Mouse (Mus musculus): ENCODE measurements around the gene Degs2. TPM values are rescaled to one million over a fixed set of nuclear protein-coding genes. Genes with fewer than 3 reads are reported as not detected.
"Not testable (repeated sequence)": the region's sequence is repeated elsewhere in the genome, so short reads cannot be mapped to it uniquely, and the experiment has no call there.

Gene Degs2
- polyA plus RNA-seq, 1 experiment from 2014 or later, result 1.2 TPM

- no peak overlapping the region for H3K4me2 ChIP-seq (ENCODE audit: low read depth, low read length)
- H3K4me1 ChIP-seq (ENCODE audit: control insufficient read depth, low read depth, low read length), result no peaks in the 10 kb centered on the region
- ATAC-seq (ENCODE audit: low read depth), result no peak
- H3K9ac ChIP-seq (ENCODE audit: low read depth, low read length), result no peak overlapping the region
- no peaks in the 10 kb centered on the region for H3K36me3 ChIP-seq (ENCODE audit: control insufficient read depth, insufficient read depth)
- 70% methylated on average over 7 of the region's 7 CpGs for WGBS (ENCODE audit: insufficient replicate concordance)
- H3K9me3 ChIP-seq (replicated peaks; ENCODE audit: control insufficient read depth, low read length), result no peaks in the 10 kb centered on the region
- H3K27me3 ChIP-seq (ENCODE audit: control insufficient read depth, insufficient read depth, low read depth, low read length), result no peaks in the 10 kb centered on the region
- no peak overlapping the region for H3K4me3 ChIP-seq (ENCODE audit: low read depth, low read length)
- no peak overlapping the region for H3K27ac ChIP-seq (ENCODE audit: low read length)
Observed at GRCm38 (mm10) chr12:108737838-108738237, 35.7 kb upstream of the Degs2 start.

GRCm38 (mm10) chr12:108734386-108734785 lies 32.3 kb upstream of the Degs2 start:
- no peaks in the 10 kb centered on the region for H3K9me3 ChIP-seq (replicated peaks; ENCODE audit: control insufficient read depth, low read length)
- no peak overlapping the region for H3K27ac ChIP-seq (ENCODE audit: low read length)
- H3K4me3 ChIP-seq (ENCODE audit: low read depth, low read length), result no peak overlapping the region
- H3K4me2 ChIP-seq (ENCODE audit: low read depth, low read length), result no peak overlapping the region
- ATAC-seq (ENCODE audit: low read depth), result no peak
- 74% methylated on average over 2 of the region's 2 CpGs for WGBS (ENCODE audit: insufficient replicate concordance)
- H3K27me3 ChIP-seq (ENCODE audit: control insufficient read depth, insufficient read depth, low read depth, low read length), result no peaks in the 10 kb centered on the region
- H3K36me3 ChIP-seq (ENCODE audit: control insufficient read depth, insufficient read depth), result no peaks in the 10 kb centered on the region
- no peak overlapping the region for H3K9ac ChIP-seq (ENCODE audit: low read depth, low read length)
- H3K4me1 ChIP-seq (ENCODE audit: control insufficient read depth, low read depth, low read length), result no peaks in the 10 kb centered on the region

- no peaks in the 10 kb centered on the region for H3K9me3 ChIP-seq (replicated peaks; ENCODE audit: control insufficient read depth, low read length)
- no peak overlapping the region for H3K4me3 ChIP-seq (ENCODE audit: low read depth, low read length)
- H3K4me2 ChIP-seq (ENCODE audit: low read depth, low read length), result no peak overlapping the region
- H3K27ac ChIP-seq (ENCODE audit: low read length), result no peak overlapping the region
- no peak for ATAC-seq (ENCODE audit: low read depth)
- no peak overlapping the region for H3K9ac ChIP-seq (ENCODE audit: low read depth, low read length)
- no peaks in the 10 kb centered on the region for H3K4me1 ChIP-seq (ENCODE audit: control insufficient read depth, low read depth, low read length)
- WGBS (ENCODE audit: insufficient replicate concordance), result 47% methylated on average over 3 of the region's 3 CpGs
- no peaks in the 10 kb centered on the region for H3K27me3 ChIP-seq (ENCODE audit: control insufficient read depth, insufficient read depth, low read depth, low read length)
- no peaks in the 10 kb centered on the region for H3K36me3 ChIP-seq (ENCODE audit: control insufficient read depth, insufficient read depth)
Observed at GRCm38 (mm10) chr12:108723841-108724240, 21.7 kb upstream of the Degs2 start.

- H3K4me3 ChIP-seq (ENCODE audit: low read depth, low read length), result no peak overlapping the region
- H3K9me3 ChIP-seq (replicated peaks; ENCODE audit: control insufficient read depth, low read length), result no peaks in the 10 kb centered on the region
- WGBS (ENCODE audit: insufficient replicate concordance), result 80% methylated on average over 4 of the region's 4 CpGs
Observed at GRCm38 (mm10) chr12:108722464-108722863, 20.3 kb upstream of the Degs2 start.

GRCm38 (mm10) chr12:108718485-108718884 lies 16.4 kb upstream of the Degs2 start:
- H3K9ac ChIP-seq (ENCODE audit: low read depth, low read length), result no peak overlapping the region
- H3K4me3 ChIP-seq (ENCODE audit: low read depth, low read length), result no peak overlapping the region
- no peaks in the 10 kb centered on the region for H3K27me3 ChIP-seq (ENCODE audit: control insufficient read depth, insufficient read depth, low read depth, low read length)
- 54% methylated on average over 3 of the region's 3 CpGs for WGBS (ENCODE audit: insufficient replicate concordance)
- no peaks in the 10 kb centered on the region for H3K36me3 ChIP-seq (ENCODE audit: control insufficient read depth, insufficient read depth)
- H3K27ac ChIP-seq (ENCODE audit: low read length), result no peak overlapping the region
- no peaks in the 10 kb centered on the region for H3K9me3 ChIP-seq (replicated peaks; ENCODE audit: control insufficient read depth, low read length)
- no peak overlapping the region for H3K4me2 ChIP-seq (ENCODE audit: low read depth, low read length)
- no peak for ATAC-seq (ENCODE audit: low read depth)
- no peaks in the 10 kb centered on the region for H3K4me1 ChIP-seq (ENCODE audit: control insufficient read depth, low read depth, low read length)

More at GRCm38 (mm10) chr12:108722464-108722863, 20.3 kb upstream of the Degs2 start:
- Histone ChIP-seq H3K4me2 (ENCODE audit: low read depth, low read length) (no peak overlapping the region), H3K9ac (ENCODE audit: low read depth, low read length) (no peak overlapping the region), H3K27ac (ENCODE audit: low read length) (no peak overlapping the region), H3K36me3 (ENCODE audit: control insufficient read depth, insufficient read depth) (no peaks in the 10 kb centered on the region), H3K27me3 (ENCODE audit: control insufficient read depth, insufficient read depth, low read depth, low read length) (no peaks in the 10 kb centered on the region), H3K4me1 (ENCODE audit: control insufficient read depth, low read depth, low read length) (no peaks in the 10 kb centered on the region)
- ATAC-seq (ENCODE audit: low read depth), result no peak

GRCm38 (mm10) chr12:108715854-108716253 lies 13.7 kb upstream of the Degs2 start:
- no peaks in the 10 kb centered on the region for H3K9me3 ChIP-seq (replicated peaks; ENCODE audit: control insufficient read depth, low read length)
- H3K27me3 ChIP-seq (ENCODE audit: control insufficient read depth, insufficient read depth, low read depth, low read length), result no peaks in the 10 kb centered on the region
- H3K4me2 ChIP-seq (ENCODE audit: low read depth, low read length), result no peak overlapping the region
- no peak overlapping the region for H3K27ac ChIP-seq (ENCODE audit: low read length)
- no peak overlapping the region for H3K4me3 ChIP-seq (ENCODE audit: low read depth, low read length)
- 54% methylated on average over 5 of the region's 5 CpGs for whole genome bisulfite sequencing (ENCODE audit: insufficient replicate concordance)
- no peak for ATAC-seq (ENCODE audit: low read depth)
- H3K9ac ChIP-seq (ENCODE audit: low read depth, low read length), result no peak overlapping the region
- H3K36me3 ChIP-seq (ENCODE audit: control insufficient read depth, insufficient read depth), result no peaks in the 10 kb centered on the region
- no peaks in the 10 kb centered on the region for H3K4me1 ChIP-seq (ENCODE audit: control insufficient read depth, low read depth, low read length)

- not testable (repeated sequence) for H3K4me3 ChIP-seq (ENCODE audit: low read depth, low read length); H3K4me1 ChIP-seq (ENCODE audit: control insufficient read depth, low read depth, low read length); H3K27ac ChIP-seq (ENCODE audit: low read length); H3K36me3 ChIP-seq (ENCODE audit: control insufficient read depth, insufficient read depth); H3K9me3 ChIP-seq (replicated peaks; ENCODE audit: control insufficient read depth, low read length); H3K27me3 ChIP-seq (ENCODE audit: control insufficient read depth, insufficient read depth, low read depth, low read length); H3K4me2 ChIP-seq (ENCODE audit: low read depth, low read length); ATAC-seq (ENCODE audit: low read depth); H3K9ac ChIP-seq (ENCODE audit: low read depth, low read length)
- WGBS (ENCODE audit: insufficient replicate concordance), result 80% methylated on average over 14 of the region's 14 CpGs
Observed at GRCm38 (mm10) chr12:108713972-108714371, 11.9 kb upstream of the Degs2 start.

GRCm38 (mm10) chr12:108712481-108712880 lies 10.4 kb upstream of the Degs2 start:
- Histone ChIP-seq H3K36me3 (ENCODE audit: control insufficient read depth, insufficient read depth) (no peaks in the 10 kb centered on the region), H3K27ac (ENCODE audit: low read length) (no peak overlapping the region), H3K4me1 (ENCODE audit: control insufficient read depth, low read depth, low read length) (no peaks in the 10 kb centered on the region), H3K4me3 (ENCODE audit: low read depth, low read length) (no peak overlapping the region), H3K27me3 (ENCODE audit: control insufficient read depth, insufficient read depth, low read depth, low read length) (no peaks in the 10 kb centered on the region), H3K4me2 (ENCODE audit: low read depth, low read length) (no peak overlapping the region), H3K9ac (ENCODE audit: low read depth, low read length) (no peak overlapping the region), H3K9me3 (replicated peaks; ENCODE audit: control insufficient read depth, low read length) (no peaks in the 10 kb centered on the region)
- no peak for ATAC-seq (ENCODE audit: low read depth)
- WGBS (ENCODE audit: insufficient replicate concordance), result 41% methylated on average over 4 of the region's 4 CpGs

GRCm38 (mm10) chr12:108710861-108711615 lies 8.9 kb upstream of the Degs2 start:
- peak; percentile 65 for ATAC-seq (ENCODE audit: low read depth)
- H3K9me3 ChIP-seq (replicated peaks; ENCODE audit: control insufficient read depth, low read length), result no peaks in the 10 kb centered on the region
- 54% methylated on average over 9 of the region's 9 CpGs for WGBS (ENCODE audit: insufficient replicate concordance)
- no peak overlapping the region for H3K9ac ChIP-seq (ENCODE audit: low read depth, low read length)
- peak overlapping the region; percentile 21 for H3K27ac ChIP-seq (ENCODE audit: low read length)
- no peaks in the 10 kb centered on the region for H3K36me3 ChIP-seq (ENCODE audit: control insufficient read depth, insufficient read depth)
- H3K4me1 ChIP-seq (ENCODE audit: control insufficient read depth, low read depth, low read length), result no peaks in the 10 kb centered on the region
- no peak overlapping the region for H3K4me3 ChIP-seq (ENCODE audit: low read depth, low read length)
- H3K4me2 ChIP-seq (ENCODE audit: low read depth, low read length), result no peak overlapping the region
- no peaks in the 10 kb centered on the region for H3K27me3 ChIP-seq (ENCODE audit: control insufficient read depth, insufficient read depth, low read depth, low read length)
